Mouse (Mus musculus) liver (tissue): ENCODE results near the gene Aspdh.

Experiments used
- DNase-seq: peaks from one replicate; pipeline ENCODE4 v3.0.0-alpha.2; 2020; ENCODE audit warnings: mixed read lengths

Gene Aspdh

GRCm38 (mm10) chr7:44453256-44453655, 11.9 kb upstream of the Aspdh start:
- no peak for DNase-seq

- peak; percentile 73 for DNase-seq
These were observed 8.9 kb upstream of the Aspdh start for GRCm38 (mm10) chr7:44456302-44456701.

GRCm38 (mm10) chr7:44460067-44460466, 5.1 kb upstream of the Aspdh start:
- DNase-seq, result no peak

- DNase-seq, result peak; percentile 3
These were observed 4.3 kb upstream of the Aspdh start for GRCm38 (mm10) chr7:44460767-44461502.

- DNase-seq, result peak; percentile 7
These were observed 3.5 kb upstream of the Aspdh start for GRCm38 (mm10) chr7:44461503-44462217.

- DNase-seq, result peak; percentile 69
These were observed 2.8 kb upstream of the Aspdh start for GRCm38 (mm10) chr7:44462218-44463055.

- DNase-seq, result no peak
These were observed 2.1 kb upstream of the Aspdh start for GRCm38 (mm10) chr7:44463056-44463425.

- peak; percentile 2 for DNase-seq
These were observed 1.5 kb upstream of the Aspdh start for GRCm38 (mm10) chr7:44463556-44464225.

- DNase-seq, result peak; percentile 34
These were observed 680 bp upstream of the Aspdh start for GRCm38 (mm10) chr7:44464511-44464910.

- peak; percentile 2 for DNase-seq
These were observed 1.1 kb downstream of the Aspdh start for GRCm38 (mm10) chr7:44466006-44466887.

- DNase-seq, result peak; percentile 12
These were observed 1.7 kb downstream of the Aspdh start for GRCm38 (mm10) chr7:44466888-44467311.

- DNase-seq, result peak; percentile 94
These were observed 2.7 kb downstream of the Aspdh start, which contains the start of gene Josd2 for GRCm38 (mm10) chr7:44467811-44468411. Josd2 (plus strand) TSS chr7:44467980.

GRCm38 (mm10) chr7:44468644-44469285, 3.6 kb downstream of the Aspdh start:
- peak; percentile 77 for DNase-seq

- DNase-seq, result peak; percentile 79
These were observed 4.8 kb downstream of the Aspdh start for GRCm38 (mm10) chr7:44469677-44470675.

- no peak for DNase-seq
These were observed 5.8 kb downstream of the Aspdh start for GRCm38 (mm10) chr7:44470696-44471612.

GRCm38 (mm10) chr7:44471880-44472557, 6.8 kb downstream of the Aspdh start:
- DNase-seq, result no peak

GRCm38 (mm10) chr7:44472558-44472885, 7.3 kb downstream of the Aspdh start:
- no peak for DNase-seq
